Mouse (Mus musculus) kidney, adult 2 months (tissue): ENCODE measurements at regions not wholly inside any gene's neighbourhood (a gene's known extent, or its start where the extent isn't known, plus 50 kb on each side); places are given as distances from the start of the nearest gene placed in this dataset.

ENCODE experiments used
- CTCF ChIP-seq: fragments of 200-500 bp; conservative IDR thresholded peaks from 2 replicates; pipeline ENCODE4 v1.5.1; 2011; ENCODE audit warnings: low read depth, mild to moderate bottlenecking, control low read depth, low read length, moderate library complexity, mixed read lengths; ENCODE audit not compliant: insufficient read depth, insufficient read length
- POLR2A ChIP-seq: fragments of 200-500 bp; IDR thresholded peaks from one replicate; pipeline ENCODE4 v1.6.1; 2011; ENCODE audit warnings: low read depth, low read length, control low read depth

DNA sequence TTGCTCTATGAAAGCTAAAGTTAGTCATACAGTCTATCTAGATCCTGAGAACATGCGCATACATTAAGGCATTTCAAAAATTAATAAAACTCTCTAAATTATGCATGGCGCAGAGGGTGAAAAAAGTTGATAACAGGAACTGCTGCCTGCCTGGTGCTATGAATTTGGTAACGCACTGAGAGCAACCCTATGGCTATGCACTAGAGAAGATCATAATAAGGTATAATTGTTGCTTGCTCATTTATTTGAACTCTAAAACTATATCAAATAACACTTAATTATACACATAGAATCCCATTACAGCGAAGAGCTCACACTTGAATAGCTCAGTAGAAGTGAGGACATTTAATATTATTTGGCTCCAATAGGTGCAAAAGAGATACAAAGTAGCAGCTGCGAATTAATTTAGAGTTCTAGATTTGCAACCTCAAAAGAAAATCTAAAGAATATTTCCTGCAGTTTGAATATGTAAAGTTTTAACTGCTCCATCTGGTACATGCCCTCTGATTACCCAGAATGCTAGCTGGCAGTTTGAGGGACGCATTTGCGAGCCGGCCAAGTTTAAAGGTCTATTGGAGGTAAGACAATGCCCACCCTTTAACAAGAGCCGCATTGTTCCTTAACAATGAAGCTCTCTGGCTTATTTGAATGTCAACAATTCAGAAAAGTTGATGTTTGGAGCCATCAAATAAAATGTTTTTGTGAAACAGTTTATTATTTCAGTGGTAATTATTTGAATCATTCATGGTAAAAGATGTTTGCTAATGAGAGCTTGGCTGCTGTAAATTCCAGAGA lies 56.0 kb upstream of the Fbxl4 start:
- TF ChIP-seq CTCF (no peak), POLR2A (no peak)
